Mouse (Mus musculus): ENCODE measurements at regions not wholly inside any gene's neighbourhood (a gene's known extent, or its start where the extent isn't known, plus 50 kb on each side); places are given as distances from the start of the nearest gene placed in this dataset.

DNA sequence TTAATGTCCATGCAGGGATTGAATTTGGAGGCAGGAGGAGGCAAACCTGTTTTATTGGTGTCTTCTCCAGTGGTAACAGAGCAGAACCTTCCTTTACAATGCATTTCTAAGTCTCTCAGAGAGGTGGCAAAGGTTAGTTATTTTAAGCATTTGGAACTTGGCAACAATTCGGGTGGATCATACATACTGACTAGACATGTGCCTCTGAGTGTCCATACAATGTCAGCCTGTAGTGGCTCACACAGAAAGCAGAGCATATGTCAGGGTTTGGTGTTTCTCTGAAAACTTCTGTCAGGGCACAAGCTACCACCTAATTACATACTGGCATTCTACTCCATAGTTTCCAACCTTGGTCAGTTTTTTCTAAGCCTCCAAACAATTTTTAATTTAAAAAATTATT is 150.8 kb upstream of the Peli2 start:
- TF ChIP-seq ZNF384 (IDR thresholded peaks at IDR 0.05; ENCODE audit: low read depth, low read length) (no peak), ZC3H11A (IDR thresholded peaks at IDR 0.05; ENCODE audit: borderline replicate concordance, low read depth, low read length) (no peak), CHD2 (IDR thresholded peaks at IDR 0.05; ENCODE audit: low read depth, low read length) (no peak), HCFC1 (IDR thresholded peaks at IDR 0.05; ENCODE audit: borderline replicate concordance, insufficient read depth, low read length) (no peak), MAFK (IDR thresholded peaks at IDR 0.05; ENCODE audit: insufficient read depth, low read depth, low read length) (no peak)

Data from ES-E14 (cell line).